Mouse (Mus musculus): ENCODE data around the gene Flywch1.

DNA sequence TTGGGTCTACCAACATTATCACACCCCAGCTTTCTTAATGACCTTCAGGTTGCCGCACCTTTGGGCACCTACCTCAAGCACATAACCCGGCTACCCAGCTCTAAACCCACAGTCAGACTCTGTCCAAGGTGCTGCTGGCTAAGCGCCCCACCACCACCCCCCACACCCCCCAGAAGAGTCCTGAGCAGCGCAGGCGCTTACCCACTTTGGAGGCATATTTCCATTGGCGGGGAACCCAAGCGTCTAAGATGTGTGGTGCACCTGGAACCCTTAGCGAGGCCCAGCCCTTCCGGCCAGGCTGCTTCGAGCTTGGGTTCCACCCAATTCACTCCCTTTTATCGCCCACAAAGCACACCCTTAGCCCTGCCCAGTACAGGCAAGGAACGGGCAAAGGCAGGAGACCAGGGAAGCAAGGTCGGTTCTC, 30.8 kb downstream of the Flywch1 start, which contains the start of gene Paqr4:
- TF ChIP-seq TAL1 (IDR thresholded peaks at IDR 0.05; ENCODE audit: low read length) (no peak), GATA1 (IDR thresholded peaks at IDR 0.05; ENCODE audit: low read length) (no peak)
